ENCODE assay signal across 12 mouse cellular contexts in the genomic region with DNA sequence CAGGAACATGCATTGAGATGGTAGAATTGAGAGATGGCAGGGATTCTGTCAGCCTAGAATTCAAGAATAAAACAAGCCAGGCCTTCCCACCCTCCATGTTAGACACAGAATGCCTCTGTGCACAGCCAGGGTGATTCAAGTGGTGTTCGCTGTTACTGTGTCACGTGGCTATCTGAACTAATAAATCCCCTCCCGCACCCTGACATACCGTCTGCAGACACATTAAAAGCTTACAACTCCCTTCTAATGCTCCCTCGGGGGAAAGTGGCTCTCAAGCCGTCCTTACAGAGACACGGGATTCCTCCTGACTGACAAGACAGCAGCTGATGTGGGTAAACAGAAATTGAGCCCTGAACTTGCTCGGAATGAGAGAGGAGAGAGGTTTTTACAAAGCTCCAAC.
A peak's percentile ranks its signal among the peaks of the same experiment; 100 is the strongest.
DNase-seq lines count a peak whose midpoint lies in the region; ATAC-seq and TF ChIP-seq lines count a peak whose summit lies in the region.
"Had no signal": no experiment of that assay in that cellular context is flagged by ENCODE, and none has a peak within 500 bp of the region (broad histone marks: within the 10 kb centered on the region; RNA-seq: fewer than 3 reads in every experiment).

No protein-coding gene starts in this region.

- H3K9me3 ChIP-seq in heart, embryonic 12.5 days (replicated peaks) = no peaks in the 10 kb centered on the region
- no peaks in the 10 kb centered on the region for H3K9me3 ChIP-seq in midbrain, embryonic 13.5 days
- no peaks in the 10 kb centered on the region for H3K9me3 ChIP-seq in midbrain, embryonic 16.5 days (replicated peaks; ENCODE audit: control insufficient read depth, low read length, poor library complexity, severe bottlenecking)
- H3K9me3 ChIP-seq in limb, embryonic 13.5 days = no peaks in the 10 kb centered on the region
- H3K9me3 ChIP-seq in stomach, postnatal 0 days (ENCODE audit: control insufficient read depth, low read length) = no peaks in the 10 kb centered on the region
- H3K9me3 ChIP-seq: hindbrain, embryonic 15.5 days; liver, embryonic 15.5 days had no signal

- no peak overlapping the region for H3K9ac ChIP-seq in heart, embryonic 12.5 days
- H3K9ac ChIP-seq in midbrain, embryonic 13.5 days (replicated peaks) = no peak overlapping the region
- H3K9ac ChIP-seq in midbrain, embryonic 16.5 days (ENCODE audit: low read depth, low read length) = no peak overlapping the region
- H3K9ac ChIP-seq in limb, embryonic 13.5 days = 0 out of 2 replicates have a peak overlapping the region, but pooled peaks have one; percentile 13
- no peak overlapping the region for H3K9ac ChIP-seq in stomach, postnatal 0 days (ENCODE audit: low read length)
- H3K9ac ChIP-seq: hindbrain, embryonic 15.5 days; liver, embryonic 15.5 days had no signal

- 35% methylated on average over 8 of the region's 8 CpGs for WGBS in heart, embryonic 12.5 days
- 47% methylated on average over 8 of the region's 8 CpGs for WGBS in midbrain, embryonic 13.5 days
- WGBS in midbrain, embryonic 16.5 days = 36% methylated on average over 8 of the region's 8 CpGs
- WGBS in limb, embryonic 13.5 days = 20% methylated on average over 8 of the region's 8 CpGs
- WGBS in stomach, postnatal 0 days = 31% methylated on average over 8 of the region's 8 CpGs

- ATAC-seq in heart, embryonic 12.5 days (ENCODE audit: insufficient number of reproducible peaks, low FRiP score) = no peak
- no peak for ATAC-seq in midbrain, embryonic 13.5 days
- ATAC-seq in midbrain, embryonic 16.5 days = no peak; the same call in 1 of the 2 replicates
- no peak for ATAC-seq in limb, embryonic 13.5 days (ENCODE audit: low FRiP score, low read depth)
- ATAC-seq in stomach, postnatal 0 days (ENCODE audit: low FRiP score, low TSS enrichment) = no peak

- peak overlapping the region; percentile 35 for H3K27ac ChIP-seq in heart, embryonic 12.5 days (ENCODE audit: poor library complexity, severe bottlenecking)
- H3K27ac ChIP-seq in midbrain, embryonic 13.5 days = 0 out of 2 replicates have a peak overlapping the region, but pooled peaks have one; percentile 48
- no peak overlapping the region for H3K27ac ChIP-seq in midbrain, embryonic 16.5 days (ENCODE audit: low read length)
- H3K27ac ChIP-seq in limb, embryonic 13.5 days = peak overlapping the region; percentile 34; the same call in 1 of the 2 replicates
- H3K27ac ChIP-seq in stomach, postnatal 0 days (replicated peaks) = peak overlapping the region; percentile 13; the same call in 1 of the 2 replicates
- no peak overlapping the region for H3K27ac ChIP-seq in layer of hippocampus, adult 2 months
- H3K27ac ChIP-seq: liver, embryonic 15.5 days; macrophage had no signal

- H3K27me3 ChIP-seq in heart, embryonic 12.5 days (replicated peaks) = no peaks in the 10 kb centered on the region
- peaks cover 13% of the 10 kb centered on the region for H3K27me3 ChIP-seq in midbrain, embryonic 13.5 days
- H3K27me3 ChIP-seq in midbrain, embryonic 16.5 days (ENCODE audit: control insufficient read depth, insufficient read depth, low read depth, low read length) = no peaks in the 10 kb centered on the region
- no peaks in the 10 kb centered on the region for H3K27me3 ChIP-seq in limb, embryonic 13.5 days
- H3K27me3 ChIP-seq in stomach, postnatal 0 days (ENCODE audit: control insufficient read depth, insufficient read depth, low read length) = no peaks in the 10 kb centered on the region
- H3K27me3 ChIP-seq: hindbrain, embryonic 15.5 days; liver, embryonic 15.5 days had no signal

- H3K4me1 ChIP-seq in heart, embryonic 12.5 days (replicated peaks) = peaks cover 39% of the 10 kb centered on the region
- H3K4me1 ChIP-seq in midbrain, embryonic 13.5 days (replicated peaks) = peaks cover 51% of the 10 kb centered on the region
- peaks cover 32% of the 10 kb centered on the region for H3K4me1 ChIP-seq in midbrain, embryonic 16.5 days (ENCODE audit: control insufficient read depth, insufficient read depth, low read length)
- H3K4me1 ChIP-seq in limb, embryonic 13.5 days = peaks cover 36% of the 10 kb centered on the region
- no peaks in the 10 kb centered on the region for H3K4me1 ChIP-seq in stomach, postnatal 0 days (replicated peaks; ENCODE audit: control insufficient read depth, insufficient read depth)
- H3K4me1 ChIP-seq: liver, embryonic 15.5 days had no signal

- TF ChIP-seq CTCF in stomach, postnatal 0 days (IDR thresholded peaks at IDR 0.05; ENCODE audit: low read depth) = no peak
- TF ChIP-seq CTCF in layer of hippocampus, adult 2 months (conservative IDR thresholded peaks at IDR 0.05) = no peak

- H3K36me3 ChIP-seq in heart, embryonic 12.5 days = no peaks in the 10 kb centered on the region
- H3K36me3 ChIP-seq in midbrain, embryonic 13.5 days = no peaks in the 10 kb centered on the region
- no peaks in the 10 kb centered on the region for H3K36me3 ChIP-seq in midbrain, embryonic 16.5 days (ENCODE audit: control insufficient read depth, insufficient read depth, low read length)
- H3K36me3 ChIP-seq in limb, embryonic 13.5 days = no peaks in the 10 kb centered on the region
- no peaks in the 10 kb centered on the region for H3K36me3 ChIP-seq in stomach, postnatal 0 days (ENCODE audit: control insufficient read depth, insufficient read depth, low read length)
- H3K36me3 ChIP-seq: hindbrain, embryonic 15.5 days; liver, embryonic 15.5 days had no signal

- H3K4me2 ChIP-seq in heart, embryonic 12.5 days = no peak overlapping the region
- no peak overlapping the region for H3K4me2 ChIP-seq in midbrain, embryonic 13.5 days (replicated peaks)
- no peak overlapping the region for H3K4me2 ChIP-seq in midbrain, embryonic 16.5 days (ENCODE audit: low read length)
- H3K4me2 ChIP-seq in limb, embryonic 13.5 days (replicated peaks) = no peak overlapping the region
- no peak overlapping the region for H3K4me2 ChIP-seq in stomach, postnatal 0 days (replicated peaks; ENCODE audit: low read depth)
- H3K4me2 ChIP-seq: hindbrain, embryonic 15.5 days; liver, embryonic 15.5 days had no signal

- no peak for TF ChIP-seq EP300 in stomach, postnatal 0 days (optimal IDR thresholded peaks at IDR 0.05)

- H3K4me3 ChIP-seq in heart, embryonic 12.5 days = no peak overlapping the region
- no peak overlapping the region for H3K4me3 ChIP-seq in midbrain, embryonic 13.5 days (replicated peaks)
- no peak overlapping the region for H3K4me3 ChIP-seq in midbrain, embryonic 16.5 days (ENCODE audit: low read depth, low read length)
- H3K4me3 ChIP-seq in limb, embryonic 13.5 days = no peak overlapping the region
- H3K4me3 ChIP-seq in stomach, postnatal 0 days (ENCODE audit: low read depth, low read length) = no peak overlapping the region
- H3K4me3 ChIP-seq in layer of hippocampus, adult 2 months = no peak overlapping the region
- H3K4me3 ChIP-seq: hindbrain, embryonic 15.5 days; liver, embryonic 15.5 days had no signal

- DNase-seq in heart, adult 11 months = no peak
- DNase-seq in stomach, postnatal 0 days (ENCODE audit: low spot score) = no peak
- DNase-seq in layer of hippocampus, adult 2 months (ENCODE audit: low spot score in 2 of 2) = no peak
- DNase-seq in adrenal gland, adult (ENCODE audit: inconsistent age in 2 of 2, low spot score in 1 of 2) = no peak
- DNase-seq: cerebellum, adult 9-10 months had no signal

Comparison
In these comparisons a context has a peak if more than half of its experiments do, and no peak if none do; other contexts are left out.
1. H3K27ac ChIP-seq: peak in heart, embryonic 12.5 days (single experiment), midbrain, embryonic 13.5 days (single experiment), limb, embryonic 13.5 days (single experiment) and stomach, postnatal 0 days (single experiment); none in midbrain, embryonic 16.5 days (single experiment) and layer of hippocampus, adult 2 months (single experiment).